Mouse (Mus musculus): Measurements from ENCODE around the gene Olfr424.

- peak; percentile 95 for TF ChIP-seq EP300 (IDR thresholded peaks at IDR 0.05; ENCODE audit: low read depth)
- TF ChIP-seq CTCF (IDR thresholded peaks at IDR 0.05; ENCODE audit: low read depth) = no peak
Measured at GRCm38 (mm10) chr1:174172605-174173004, 41.3 kb downstream of the Olfr424 start, which contains the start of gene Spta1.

Measured in liver, postnatal 0 days (tissue).